Mouse (Mus musculus) intestine, postnatal 0 days (tissue): ENCODE measurements around the gene Entr1. TPM values are rescaled to one million over a fixed set of nuclear protein-coding genes. Genes with fewer than 3 reads are reported as not detected.
A peak's percentile ranks its signal among the peaks of the same experiment; 100 is the strongest.

Experiments used
- ATAC-seq: fragments of 200-750 bp; cut with Nextera tagmentation; 2 replicates; pipeline ENCODE4 v1.8.0; 2017; ENCODE audit warnings: mild to moderate bottlenecking, moderate TSS enrichment, moderate library complexity
- H3K27ac ChIP-seq: fragments of 300-500 bp; sonication (generic); 2 replicates; pipeline ENCODE4 v1.5.1; 2014; ENCODE audit warnings: mild to moderate bottlenecking, low read depth, low read length, moderate library complexity
- H3K27me3 ChIP-seq: fragments of 300-500 bp; sonication (generic); replicated peaks from 2 replicates; pipeline ENCODE4 v1.6.1; 2014; ENCODE audit warnings: low read length, mixed read lengths; ENCODE audit not compliant: control insufficient read depth, insufficient read depth
- H3K36me3 ChIP-seq: fragments of 300-500 bp; sonication (generic); 2 replicates; pipeline ENCODE4 v1.6.1; 2014; ENCODE audit warnings: mild to moderate bottlenecking, moderate library complexity; ENCODE audit not compliant: control insufficient read depth, insufficient read depth
- H3K4me1 ChIP-seq: fragments of 300-500 bp; sonication (generic); replicated peaks from 2 replicates; pipeline ENCODE4 v1.6.1; 2014; ENCODE audit warnings: antibody characterized with exemption, low read length, mixed read lengths; ENCODE audit not compliant: control insufficient read depth, insufficient read depth
- H3K4me2 ChIP-seq: fragments of 300-500 bp; sonication (generic); replicated peaks from 2 replicates; pipeline ENCODE4 v1.6.1; 2014; ENCODE audit warnings: low read depth, mild to moderate bottlenecking, moderate library complexity
- H3K4me3 ChIP-seq: fragments of 300-500 bp; sonication (generic); 2 replicates; pipeline ENCODE4 v1.5.1; 2014; ENCODE audit warnings: low read depth, low read length
- H3K9ac ChIP-seq: fragments of 300-500 bp; sonication (generic); 2 replicates; pipeline ENCODE4 v1.6.1; 2014; ENCODE audit warnings: mild to moderate bottlenecking, low read depth, low read length
- H3K9me3 ChIP-seq: fragments of 300-500 bp; sonication (generic); 2 replicates; pipeline ENCODE4 v1.6.1; 2016; ENCODE audit warnings: mixed run types; ENCODE audit not compliant: control insufficient read depth
- CTCF ChIP-seq: sonication (generic); IDR thresholded peaks from 2 replicates; pipeline ENCODE4 v1.5.1; 2016; ENCODE audit warnings: low read depth, mild to moderate bottlenecking, control low read depth, antibody characterized with exemption, moderate library complexity
- WGBS: fragments of 180-500 bp; shearing (Covaris S2); extraction: QIAGEN DNeasy Blood & Tissue Kit; methylation state at CpG from one replicate; pipeline ENCODE4 v1.1.7; 2014; 5-methylcytosine and 5-hydroxymethylcytosine counted together
- polyA plus RNA-seq: library from polyadenylated mRNA; unstranded; fragments of >200 nt; fragmentation: Nextera tagmentation; extraction: Ambion mirVana; gene quantifications from 2 replicates; pipeline ENCODE4 v1.2.1, GENCODE M21; 2015

The Entr1 gene
- polyA plus RNA-seq, 1 experiment from 2014 or later = 45.6 TPM

- H3K36me3 ChIP-seq = peaks cover 20% of the 10 kb centered on the region; the same call in 1 of the 2 replicates
- no peak overlapping the region for H3K9ac ChIP-seq
- WGBS = 44% methylated on average over 6 of the region's 6 CpGs
Observed at GRCm38 (mm10) chr2:26348241-26348640, 40.9 kb downstream of the Entr1 start.

GRCm38 (mm10) chr2:26342609-26343490 lies 46.3 kb downstream of the Entr1 start:
- Histone ChIP-seq H3K4me3 (no peak overlapping the region), H3K9me3 (no peaks in the 10 kb centered on the region), H3K27me3 (no peaks in the 10 kb centered on the region), H3K4me1 (0 out of 2 replicates have a peak, but pooled peaks cover 3% of the 10 kb centered on the region), H3K4me2 (no peak overlapping the region), H3K36me3 (peaks cover 22% of the 10 kb centered on the region; the same call in 1 of the 2 replicates), H3K9ac (no peak overlapping the region), H3K27ac (peak overlapping the region; percentile 64)
- no peak for TF ChIP-seq CTCF
- no peak for ATAC-seq
- 62% methylated on average over 11 of the region's 11 CpGs for WGBS

More at GRCm38 (mm10) chr2:26348241-26348640, 40.9 kb downstream of the Entr1 start:
- no peaks in the 10 kb centered on the region for H3K9me3 ChIP-seq
- peaks cover 10% of the 10 kb centered on the region; the same call in 1 of the 2 replicates for H3K4me1 ChIP-seq
- no peak overlapping the region for H3K4me2 ChIP-seq
- no peak overlapping the region for H3K27ac ChIP-seq
- H3K4me3 ChIP-seq = no peak overlapping the region
- no peak for ATAC-seq
- no peaks in the 10 kb centered on the region for H3K27me3 ChIP-seq
- TF ChIP-seq CTCF = no peak

GRCm38 (mm10) chr2:26342044-26342443 lies 47.1 kb downstream of the Entr1 start:
- no peak overlapping the region for H3K9ac ChIP-seq
- no peak for TF ChIP-seq CTCF

GRCm38 (mm10) chr2:26341510-26341981 lies 47.6 kb downstream of the Entr1 start:
- no peaks in the 10 kb centered on the region for H3K27me3 ChIP-seq
- ATAC-seq = no peak
- no peak overlapping the region for H3K4me2 ChIP-seq
- H3K4me1 ChIP-seq = 0 out of 2 replicates have a peak, but pooled peaks cover 3% of the 10 kb centered on the region
- H3K9ac ChIP-seq = no peak overlapping the region
- H3K9me3 ChIP-seq = no peaks in the 10 kb centered on the region
- H3K27ac ChIP-seq = peak overlapping the region; percentile 64
- no peak overlapping the region for H3K4me3 ChIP-seq
- 92% methylated on average over 2 of the region's 2 CpGs for WGBS
- TF ChIP-seq CTCF = no peak
- H3K36me3 ChIP-seq = peaks cover 22% of the 10 kb centered on the region; the same call in 1 of the 2 replicates

More at GRCm38 (mm10) chr2:26342044-26342443, 47.1 kb downstream of the Entr1 start:
- Histone ChIP-seq H3K4me3 (no peak overlapping the region), H3K36me3 (peaks cover 22% of the 10 kb centered on the region; the same call in 1 of the 2 replicates), H3K4me1 (0 out of 2 replicates have a peak, but pooled peaks cover 3% of the 10 kb centered on the region), H3K27ac (peak overlapping the region; percentile 64), H3K9me3 (no peaks in the 10 kb centered on the region), H3K27me3 (no peaks in the 10 kb centered on the region), H3K4me2 (no peak overlapping the region)
- WGBS = 44% methylated on average over 10 of the region's 10 CpGs
- peak; percentile 24 for ATAC-seq

GRCm38 (mm10) chr2:26339204-26339551 lies 49.9 kb downstream of the Entr1 start:
- Histone ChIP-seq H3K27me3 (no peaks in the 10 kb centered on the region), H3K4me2 (no peak overlapping the region), H3K27ac (no peak overlapping the region), H3K9me3 (no peaks in the 10 kb centered on the region), H3K9ac (no peak overlapping the region), H3K4me1 (0 out of 2 replicates have a peak, but pooled peaks cover 3% of the 10 kb centered on the region), H3K36me3 (peaks cover 13% of the 10 kb centered on the region; the same call in 1 of the 2 replicates), H3K4me3 (no peak overlapping the region)
- TF ChIP-seq CTCF = no peak
- ATAC-seq = no peak
- WGBS = 78% methylated on average over 5 of the region's 5 CpGs

GRCm38 (mm10) chr2:26338302-26339203 lies 50.6 kb downstream of the Entr1 start:
- Histone ChIP-seq H3K4me3 (no peak overlapping the region), H3K27ac (no peak overlapping the region), H3K4me2 (no peak overlapping the region), H3K27me3 (no peaks in the 10 kb centered on the region), H3K9me3 (no peaks in the 10 kb centered on the region), H3K36me3 (peaks cover 13% of the 10 kb centered on the region; the same call in 1 of the 2 replicates), H3K9ac (no peak overlapping the region), H3K4me1 (0 out of 2 replicates have a peak, but pooled peaks cover 3% of the 10 kb centered on the region)
- no peak for TF ChIP-seq CTCF
- WGBS = 81% methylated on average over 8 of the region's 13 CpGs
- ATAC-seq = no peak

Other genes starting within 250 kb of the Entr1 start
- gene Lhx3, start 181.0 kb downstream of the Entr1 start, polyA plus RNA-seq = 0.10 TPM in 1 of 2 replicates, not detected in the other
- gene Qsox2, start 151.8 kb downstream of the Entr1 start, polyA plus RNA-seq = 7.0 and 7.5 TPM in 2 replicates
- gene Ccdc187, start 94.8 kb downstream of the Entr1 start, polyA plus RNA-seq = 0.09 and 0.21 TPM in 2 replicates
- gene Gpsm1, start 73.8 kb downstream of the Entr1 start, polyA plus RNA-seq = 6.3 and 6.9 TPM in 2 replicates
- gene Dnlz, start 37.2 kb downstream of the Entr1 start, polyA plus RNA-seq = 16.4 and 17.0 TPM in 2 replicates
- gene Card9, start 28.4 kb downstream of the Entr1 start, polyA plus RNA-seq = 0.26 and 0.33 TPM in 2 replicates
- gene Snapc4, start 8.7 kb downstream of the Entr1 start, polyA plus RNA-seq = 5.6 and 6.7 TPM in 2 replicates
- gene Pmpca, start within 50 bp of the Entr1 start, polyA plus RNA-seq = 46.4 and 47.6 TPM in 2 replicates
- gene Inpp5e, start 19.9 kb upstream of the Entr1 start, polyA plus RNA-seq = 6.8 TPM in 2 replicates
- gene Sec16a, start 55.9 kb upstream of the Entr1 start, polyA plus RNA-seq = 17.4 and 18.3 TPM in 2 replicates
- gene Notch1, start 127.3 kb upstream of the Entr1 start, polyA plus RNA-seq = 3.6 and 3.7 TPM in 2 replicates
- gene Egfl7, start 190.7 kb upstream of the Entr1 start, polyA plus RNA-seq = 54.4 and 65.2 TPM in 2 replicates
- not detected in 2 replicates for gene Gm20532, start 197.3 kb upstream of the Entr1 start, polyA plus RNA-seq
- gene Agpat2, start 215.1 kb upstream of the Entr1 start, polyA plus RNA-seq = 124 and 128 TPM in 2 replicates
- gene Fam69b, start 239.1 kb upstream of the Entr1 start, polyA plus RNA-seq = 6.8 and 6.9 TPM in 2 replicates